12 mouse cellular contexts compared by ENCODE assay signal in the genomic region with DNA sequence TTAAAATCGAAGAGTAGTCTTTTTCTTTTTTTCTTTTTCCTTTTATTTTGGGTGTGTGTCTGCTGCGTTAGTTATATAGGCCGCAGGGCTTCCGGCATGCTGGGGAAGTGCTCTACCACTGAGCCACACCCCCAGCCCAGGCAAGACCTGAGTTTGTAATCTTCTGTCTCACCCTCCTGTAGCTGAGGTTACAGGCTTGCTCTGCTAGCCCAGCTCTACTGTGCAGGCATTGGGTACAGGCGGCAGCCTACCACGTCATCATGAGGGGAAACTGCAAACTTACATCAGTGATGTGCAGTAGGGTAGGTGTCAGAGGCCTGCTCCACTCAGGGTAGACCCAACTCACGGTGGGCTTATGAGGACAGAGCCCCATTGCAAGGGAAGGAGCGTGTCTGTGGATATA. TPM values are rescaled to one million over a fixed set of nuclear protein-coding genes. Genes with fewer than 3 reads are reported as not detected.
DNase-seq lines count a peak whose midpoint lies in the region; ATAC-seq and TF ChIP-seq lines count a peak whose summit lies in the region.
"Had no signal": no experiment of that assay in that cellular context is flagged by ENCODE, and none has a peak within 500 bp of the region (broad histone marks: within the 10 kb centered on the region; RNA-seq: fewer than 3 reads in every experiment).

No protein-coding gene starts in this region.

- no peak for DNase-seq in heart, embryonic 10.5 days (ENCODE audit: low spot score)
- peak; percentile 96 for DNase-seq in CD4-positive helper T cell, adult 2 months (ENCODE audit: low read depth, low spot score)
- DNase-seq in spleen, adult 18-20 months: peak; percentile 62 to 64
- no peak for DNase-seq in hindbrain, embryonic 10.5 days (ENCODE audit: low spot score)
- no peak for DNase-seq in adrenal gland, postnatal 25 days
- DNase-seq: cerebellum, adult 9-10 months had no signal

- no peaks in the 10 kb centered on the region for H3K27me3 ChIP-seq in heart, embryonic 14.5 days (ENCODE audit: control insufficient read depth, insufficient read depth, low read length)
- H3K27me3 ChIP-seq in heart, embryonic 10.5 days (ENCODE audit: insufficient read depth, poor library complexity, severe bottlenecking): no peaks in the 10 kb centered on the region
- H3K27me3 ChIP-seq in hindbrain, embryonic 12.5 days: no peaks in the 10 kb centered on the region
- H3K27me3 ChIP-seq in hindbrain, embryonic 10.5 days (ENCODE audit: insufficient read depth, poor library complexity, severe bottlenecking): no peaks in the 10 kb centered on the region
- H3K27me3 ChIP-seq: forebrain, embryonic 12.5 days; neural tube, embryonic 12.5 days had no signal

- no peak for ATAC-seq in heart, embryonic 14.5 days (ENCODE audit: insufficient number of reproducible peaks, insufficient read depth, low FRiP score, low read depth)
- no peak for ATAC-seq in hindbrain, embryonic 12.5 days (ENCODE audit: low FRiP score)

- H3K27ac ChIP-seq in heart, embryonic 14.5 days (replicated peaks in 1 of 2; ENCODE audit: control insufficient read depth in 1 of 2, insufficient read depth in 1 of 2, low read depth in 2 of 2, low read length in 2 of 2): no peak overlapping the region
- H3K27ac ChIP-seq in heart, embryonic 10.5 days: no peak overlapping the region
- peak overlapping the region; percentile 78; the same call in 1 of the 2 replicates for H3K27ac ChIP-seq in cortical plate, adult 2 months (ENCODE audit: insufficient read depth, low read length)
- no peak overlapping the region for H3K27ac ChIP-seq in hindbrain, embryonic 12.5 days
- H3K27ac ChIP-seq in hindbrain, embryonic 10.5 days: no peak overlapping the region
- H3K27ac ChIP-seq: forebrain, embryonic 12.5 days; neural tube, embryonic 12.5 days had no signal

- H3K4me3 ChIP-seq in heart, embryonic 14.5 days (ENCODE audit: control insufficient read depth in 1 of 2, insufficient read depth in 1 of 2, low read depth in 1 of 2, low read length in 2 of 2): no peak overlapping the region
- no peak overlapping the region for H3K4me3 ChIP-seq in heart, embryonic 10.5 days
- H3K4me3 ChIP-seq in cortical plate, adult 2 months (ENCODE audit: insufficient read depth, low read length): no peak overlapping the region
- no peak overlapping the region for H3K4me3 ChIP-seq in hindbrain, embryonic 12.5 days
- H3K4me3 ChIP-seq in hindbrain, embryonic 10.5 days: no peak overlapping the region
- H3K4me3 ChIP-seq: forebrain, embryonic 12.5 days; neural tube, embryonic 12.5 days had no signal

- no peaks in the 10 kb centered on the region for H3K9me3 ChIP-seq in heart, embryonic 14.5 days (ENCODE audit: control insufficient read depth, low read length)
- no peaks in the 10 kb centered on the region for H3K9me3 ChIP-seq in heart, embryonic 10.5 days
- H3K9me3 ChIP-seq in hindbrain, embryonic 12.5 days (replicated peaks): no peaks in the 10 kb centered on the region
- H3K9me3 ChIP-seq in hindbrain, embryonic 10.5 days: no peaks in the 10 kb centered on the region
- H3K9me3 ChIP-seq: forebrain, embryonic 12.5 days; neural tube, embryonic 12.5 days had no signal

- TF ChIP-seq CTCF in cortical plate, adult 2 months (IDR thresholded peaks at IDR 0.05; ENCODE audit: extremely low read depth, insufficient read depth, low read length): no peak

- no peak for TF ChIP-seq POLR2A in cortical plate, adult 2 months (IDR thresholded peaks at IDR 0.05; ENCODE audit: extremely low read depth, insufficient read depth, low read length)

- no peak overlapping the region for H3K4me2 ChIP-seq in heart, embryonic 14.5 days (ENCODE audit: low read length)
- H3K4me2 ChIP-seq in hindbrain, embryonic 12.5 days (replicated peaks): no peak overlapping the region
- H3K4me2 ChIP-seq: forebrain, embryonic 12.5 days; neural tube, embryonic 12.5 days had no signal

- H3K36me3 ChIP-seq in heart, embryonic 14.5 days (ENCODE audit: control insufficient read depth, insufficient read depth, low read length): peaks cover 36% of the 10 kb centered on the region
- H3K36me3 ChIP-seq in heart, embryonic 10.5 days: peaks cover 24% of the 10 kb centered on the region
- H3K36me3 ChIP-seq in hindbrain, embryonic 12.5 days: peaks cover 48% of the 10 kb centered on the region
- peaks cover 50% of the 10 kb centered on the region for H3K36me3 ChIP-seq in hindbrain, embryonic 10.5 days

- H3K4me1 ChIP-seq in heart, embryonic 14.5 days (ENCODE audit: control insufficient read depth in 2 of 2, insufficient read depth in 2 of 2, low read length in 2 of 2): peaks cover 8 to 16% of the 10 kb centered on the region in 2 experiments
- peaks cover 28% of the 10 kb centered on the region for H3K4me1 ChIP-seq in heart, embryonic 10.5 days
- H3K4me1 ChIP-seq in cortical plate, adult 2 months (ENCODE audit: control insufficient read depth, insufficient read depth, low read length): peaks cover 6% of the 10 kb centered on the region; the same call in 1 of the 2 replicates
- H3K4me1 ChIP-seq in hindbrain, embryonic 12.5 days: peaks cover 5% of the 10 kb centered on the region
- H3K4me1 ChIP-seq in hindbrain, embryonic 10.5 days (replicated peaks): peaks cover 14% of the 10 kb centered on the region

- H3K9ac ChIP-seq in heart, embryonic 14.5 days (ENCODE audit: low read length): 0 out of 2 replicates have a peak overlapping the region, but pooled peaks have one; percentile 21
- no peak overlapping the region for H3K9ac ChIP-seq in hindbrain, embryonic 12.5 days
- H3K9ac ChIP-seq: forebrain, embryonic 12.5 days; neural tube, embryonic 12.5 days had no signal

- WGBS in heart, embryonic 14.5 days: 90% methylated on average over 8 of the region's 8 CpGs
- 86% methylated on average over 8 of the region's 8 CpGs for WGBS in heart, embryonic 10.5 days
- 93% methylated on average over 8 of the region's 8 CpGs for WGBS in hindbrain, embryonic 12.5 days
- WGBS in hindbrain, embryonic 10.5 days: 89% methylated on average over 8 of the region's 8 CpGs

RNA-seq across cellular contexts. Expression of gene Rinl, which starts 7.5 kb away (rescaled TPM):
- 2.1 and 3.7 TPM in 2 replicates for polyA plus RNA-seq in heart, embryonic 14.5 days (2014; fragmentation: Nextera tagmentation; extraction: Ambion mirVana)
- 3.8 and 5.2 TPM in 2 replicates for polyA plus RNA-seq in heart, embryonic 10.5 days (2016; fragmentation: Nextera tagmentation; extraction: Ambion mirVana)
- polyA plus RNA-seq in cortical plate, adult 2 months (2012; rRNA removed): 2.3 and 2.4 TPM in 2 replicates
- polyA plus RNA-seq in hindbrain, embryonic 12.5 days (2016; fragmentation: Nextera tagmentation; extraction: Ambion mirVana): 2.2 and 2.7 TPM in 2 replicates
- 4.0 TPM in 2 replicates for polyA plus RNA-seq in hindbrain, embryonic 10.5 days (2016; fragmentation: Nextera tagmentation; extraction: Ambion mirVana)
- total RNA-seq in adrenal gland, postnatal 25 days (2021): 2.9 and 3.1 TPM in 2 replicates

RNA-seq across cellular contexts. Expression of gene Nfkbib, which starts 13.9 kb away (rescaled TPM):
- polyA plus RNA-seq in heart, embryonic 14.5 days (2014; fragmentation: Nextera tagmentation; extraction: Ambion mirVana): 25.7 and 29.5 TPM in 2 replicates
- 50.5 and 50.7 TPM in 2 replicates for polyA plus RNA-seq in heart, embryonic 10.5 days (2016; fragmentation: Nextera tagmentation; extraction: Ambion mirVana)
- 34.0 and 36.4 TPM in 2 replicates for polyA plus RNA-seq in cortical plate, adult 2 months (2012; rRNA removed)
- 39.8 and 43.0 TPM in 2 replicates for polyA plus RNA-seq in hindbrain, embryonic 12.5 days (2016; fragmentation: Nextera tagmentation; extraction: Ambion mirVana)
- polyA plus RNA-seq in hindbrain, embryonic 10.5 days (2016; fragmentation: Nextera tagmentation; extraction: Ambion mirVana): 56.0 and 61.1 TPM in 2 replicates
- 36.8 and 42.6 TPM in 2 replicates for total RNA-seq in adrenal gland, postnatal 25 days (2021)

RNA-seq across cellular contexts. Expression of gene Sirt2, which starts 14.7 kb away (rescaled TPM):
- 56.4 and 57.7 TPM in 2 replicates for polyA plus RNA-seq in heart, embryonic 14.5 days (2014; fragmentation: Nextera tagmentation; extraction: Ambion mirVana)
- 53.8 and 57.8 TPM in 2 replicates for polyA plus RNA-seq in heart, embryonic 10.5 days (2016; fragmentation: Nextera tagmentation; extraction: Ambion mirVana)
- 267 and 291 TPM in 2 replicates for polyA plus RNA-seq in cortical plate, adult 2 months (2012; rRNA removed)
- 90.1 and 90.4 TPM in 2 replicates for polyA plus RNA-seq in hindbrain, embryonic 12.5 days (2016; fragmentation: Nextera tagmentation; extraction: Ambion mirVana)
- 66.5 and 84.5 TPM in 2 replicates for polyA plus RNA-seq in hindbrain, embryonic 10.5 days (2016; fragmentation: Nextera tagmentation; extraction: Ambion mirVana)
- total RNA-seq in adrenal gland, postnatal 25 days (2021): 71.4 and 75.2 TPM in 2 replicates

RNA-seq across cellular contexts. Expression of gene Ccer2, which starts 25.3 kb away (rescaled TPM):
- polyA plus RNA-seq in heart, embryonic 14.5 days (2014; fragmentation: Nextera tagmentation; extraction: Ambion mirVana): not detected in 2 replicates
- polyA plus RNA-seq in heart, embryonic 10.5 days (2016; fragmentation: Nextera tagmentation; extraction: Ambion mirVana): not detected in 2 replicates
- polyA plus RNA-seq in cortical plate, adult 2 months (2012; rRNA removed): 2.9 and 4.5 TPM in 2 replicates
- polyA plus RNA-seq in hindbrain, embryonic 12.5 days (2016; fragmentation: Nextera tagmentation; extraction: Ambion mirVana): 3.2 and 4.0 TPM in 2 replicates
- polyA plus RNA-seq in hindbrain, embryonic 10.5 days (2016; fragmentation: Nextera tagmentation; extraction: Ambion mirVana): 0.22 and 0.48 TPM in 2 replicates
- total RNA-seq in adrenal gland, postnatal 25 days (2021): not detected in 2 replicates
- polyA plus RNA-seq: forebrain, embryonic 12.5 days; stomach, embryonic 14.5 days had no signal

RNA-seq across cellular contexts. Expression of gene Hnrnpl, which starts 27.1 kb away (rescaled TPM):
- 151 and 155 TPM in 2 replicates for polyA plus RNA-seq in heart, embryonic 14.5 days (2014; fragmentation: Nextera tagmentation; extraction: Ambion mirVana)
- polyA plus RNA-seq in heart, embryonic 10.5 days (2016; fragmentation: Nextera tagmentation; extraction: Ambion mirVana): 213 and 221 TPM in 2 replicates
- 350 and 362 TPM in 2 replicates for polyA plus RNA-seq in cortical plate, adult 2 months (2012; rRNA removed)
- polyA plus RNA-seq in hindbrain, embryonic 12.5 days (2016; fragmentation: Nextera tagmentation; extraction: Ambion mirVana): 297 and 345 TPM in 2 replicates
- polyA plus RNA-seq in hindbrain, embryonic 10.5 days (2016; fragmentation: Nextera tagmentation; extraction: Ambion mirVana): 312 TPM in 2 replicates
- 423 and 491 TPM in 2 replicates for total RNA-seq in adrenal gland, postnatal 25 days (2021)

Comparison
In these comparisons a context has a peak if more than half of its experiments do, and no peak if none do; other contexts are left out.
1. DNase-seq: peak in CD4-positive helper T cell, adult 2 months (single experiment) and spleen, adult 18-20 months (2 of 2); none in heart, embryonic 10.5 days (single experiment), hindbrain, embryonic 10.5 days (single experiment) and adrenal gland, postnatal 25 days (single experiment).